Mouse (Mus musculus) fat pad, adult 2 months (tissue): ENCODE data around the gene Rps15a.

Source experiments
- DNase-seq: peaks from one replicate; pipeline ENCODE4 v3.0.0-alpha.2; 2011; ENCODE audit warnings: low read depth, low spot score; ENCODE audit errors: extremely low read depth

Rps15a gene

GRCm38 (mm10) chr7:118115877-118116568 is at the start of gene Rps15a:
Gene Rps15a, minus strand, starts transcription at chr7:118116188.
- peak; percentile 63 for DNase-seq

GRCm38 (mm10) chr7:118163006-118163405 is 47.0 kb upstream of the Rps15a start:
- DNase-seq = no peak

- DNase-seq = peak; percentile 50
These were observed 44.1 kb upstream of the Rps15a start for GRCm38 (mm10) chr7:118160121-118160520.

- no peak for DNase-seq
These were observed 40.5 kb upstream of the Rps15a start for GRCm38 (mm10) chr7:118156461-118156860.

GRCm38 (mm10) chr7:118154150-118154549 is 38.2 kb upstream of the Rps15a start:
- no peak for DNase-seq

GRCm38 (mm10) chr7:118143602-118144001 is 27.6 kb upstream of the Rps15a start:
- DNase-seq = no peak

GRCm38 (mm10) chr7:118143123-118143522 is 27.1 kb upstream of the Rps15a start:
- no peak for DNase-seq

GRCm38 (mm10) chr7:118141271-118141670 is 25.3 kb upstream of the Rps15a start:
- no peak for DNase-seq

- no peak for DNase-seq
These were observed 19.1 kb upstream of the Rps15a start for GRCm38 (mm10) chr7:118135128-118135527.

- DNase-seq = peak; percentile 88
These were observed 13.5 kb upstream of the Rps15a start, which contains the start of gene Arl6ip1 for GRCm38 (mm10) chr7:118129430-118130041. Gene Arl6ip1, minus strand, starts transcription at chr7:118129662.

GRCm38 (mm10) chr7:118128925-118129429 is 13.0 kb upstream of the Rps15a start:
- no peak for DNase-seq

GRCm38 (mm10) chr7:118126219-118126875 is 10.4 kb upstream of the Rps15a start:
- no peak for DNase-seq

GRCm38 (mm10) chr7:118125736-118126135 is 9.7 kb upstream of the Rps15a start:
- DNase-seq = no peak

- DNase-seq = no peak
These were observed 7.8 kb upstream of the Rps15a start for GRCm38 (mm10) chr7:118123512-118124411.

GRCm38 (mm10) chr7:118122235-118122634 is 6.2 kb upstream of the Rps15a start:
- no peak for DNase-seq

GRCm38 (mm10) chr7:118120654-118121053 is 4.7 kb upstream of the Rps15a start:
- DNase-seq = no peak

GRCm38 (mm10) chr7:118119946-118120345 is 4.0 kb upstream of the Rps15a start:
- no peak for DNase-seq

GRCm38 (mm10) chr7:118119142-118119541 is 3.2 kb upstream of the Rps15a start:
- DNase-seq = no peak

GRCm38 (mm10) chr7:118118426-118118825 is 2.4 kb upstream of the Rps15a start:
- DNase-seq = no peak

- DNase-seq = no peak
These were observed 1.7 kb upstream of the Rps15a start for GRCm38 (mm10) chr7:118117539-118118210.
